In genomic region chr8:69799261-69799660, GRCm38 (mm10) we compare ENCODE assay signal across 27 mouse cellular contexts. TPM values are rescaled to one million over a fixed set of nuclear protein-coding genes. Genes with fewer than 3 reads are reported as not detected.
DNase-seq lines count a peak whose midpoint lies in the region.
"Had no signal": no experiment of that assay in that cellular context is flagged by ENCODE, and none has a peak within 500 bp of the region (broad histone marks: within the 10 kb centered on the region; RNA-seq: fewer than 3 reads in every experiment).

No protein-coding gene starts in this region.

- H3K27ac ChIP-seq in heart, embryonic 10.5 days = no peak overlapping the region
- H3K27ac ChIP-seq: embryonic facial prominence, embryonic 10.5 days; forebrain, embryonic 15.5 days; heart, embryonic 15.5 days; hindbrain, embryonic 15.5 days; limb, embryonic 13.5 days; liver, embryonic 12.5 days; midbrain, embryonic 10.5 days had no signal

- no peaks in the 10 kb centered on the region for H3K9me3 ChIP-seq in heart, embryonic 10.5 days
- H3K9me3 ChIP-seq: embryonic facial prominence, embryonic 10.5 days; forebrain, embryonic 15.5 days; heart, embryonic 15.5 days; hindbrain, embryonic 15.5 days; limb, embryonic 13.5 days; liver, embryonic 12.5 days; midbrain, embryonic 10.5 days had no signal

- DNase-seq in heart, adult 11 months = peak; percentile 81
- DNase-seq in heart, embryonic 10.5 days (ENCODE audit: low spot score) = no peak
- DNase-seq in left cerebral cortex, adult 18-20 months (ENCODE audit: low spot score in 2 of 2) = peak; percentile 1
- no peak for DNase-seq in left cerebral cortex, postnatal 10 days (ENCODE audit: extremely low spot score in 1 of 2, low spot score in 2 of 2)
- peak; percentile 12 to 59 for DNase-seq in spleen, postnatal 4 days (ENCODE audit: low spot score in 2 of 2)
- DNase-seq in spleen, postnatal 36 days (ENCODE audit: low spot score in 2 of 2) = no peak
- DNase-seq in urinary bladder, postnatal 25 days (ENCODE audit: low spot score) = peak; percentile 2
- no peak for DNase-seq in urinary bladder, adult 18-20 months (ENCODE audit: low spot score in 2 of 2)
- DNase-seq: adrenal gland, adult 2 months; cerebellum, adult 11-12 months; cerebellum, postnatal 10 days; kidney, postnatal 36 days; lung, postnatal 10 days; retina, postnatal 1 day; right cerebral cortex, postnatal 4 days; thymus, postnatal 25 days had no signal

- H3K4me3 ChIP-seq in heart, embryonic 10.5 days = no peak overlapping the region
- H3K4me3 ChIP-seq: embryonic facial prominence, embryonic 10.5 days; forebrain, embryonic 15.5 days; heart, embryonic 15.5 days; hindbrain, embryonic 15.5 days; limb, embryonic 13.5 days; liver, embryonic 12.5 days; midbrain, embryonic 10.5 days had no signal

- no peaks in the 10 kb centered on the region for H3K27me3 ChIP-seq in heart, embryonic 10.5 days (ENCODE audit: insufficient read depth, poor library complexity, severe bottlenecking)
- H3K27me3 ChIP-seq: forebrain, embryonic 15.5 days; heart, embryonic 15.5 days; hindbrain, embryonic 15.5 days; limb, embryonic 13.5 days; liver, embryonic 12.5 days had no signal

- WGBS in heart, embryonic 10.5 days = 90% methylated on average over 8 of the region's 8 CpGs

- no peaks in the 10 kb centered on the region for H3K4me1 ChIP-seq in heart, embryonic 10.5 days
- H3K4me1 ChIP-seq: embryonic facial prominence, embryonic 10.5 days; forebrain, embryonic 15.5 days; heart, embryonic 15.5 days; hindbrain, embryonic 15.5 days; limb, embryonic 13.5 days; liver, embryonic 12.5 days; midbrain, embryonic 10.5 days had no signal

- peaks cover 100% of the 10 kb centered on the region for H3K36me3 ChIP-seq in heart, embryonic 10.5 days

- intact Hi-C loops in left cerebral cortex, postnatal 10 days (cut with DNase I) = no loop called here

RNA-seq across cellular contexts. Expression of gene Zfp866, which starts 8.3 kb away (rescaled TPM):
- 20.4 and 26.4 TPM in 2 replicates for polyA plus RNA-seq in heart, embryonic 10.5 days (2016; fragmentation: Nextera tagmentation; extraction: Ambion mirVana)
- 10 to 100 TPM; 26.6 to 27.8 TPM for total RNA-seq in left cerebral cortex, adult 18-20 months (2021)
- 10 to 100 TPM; 30.8 to 31.1 TPM for total RNA-seq in left cerebral cortex, postnatal 10 days (2021)

RNA-seq across cellular contexts. Expression of gene Atp13a1, which starts 8.3 kb away (rescaled TPM):
- polyA plus RNA-seq in heart, embryonic 10.5 days (2016; fragmentation: Nextera tagmentation; extraction: Ambion mirVana) = 43.2 and 48.3 TPM in 2 replicates
- total RNA-seq in left cerebral cortex, adult 18-20 months (2021) = 10 to 100 TPM; 36.2 to 36.4 TPM
- 10 to 100 TPM; 44.8 to 48.2 TPM for total RNA-seq in left cerebral cortex, postnatal 10 days (2021)

RNA-seq across cellular contexts. Expression of gene Gmip, which starts 9.2 kb away (rescaled TPM):
- polyA plus RNA-seq in heart, embryonic 10.5 days (2016; fragmentation: Nextera tagmentation; extraction: Ambion mirVana) = 10.3 and 10.7 TPM in 2 replicates
- 10 to 100 TPM in 1 of 2 experiments, 1 to 10 TPM in 1; 9.0 to 12.8 TPM for total RNA-seq in left cerebral cortex, adult 18-20 months (2021)
- 10 to 100 TPM; 30.6 to 31.6 TPM for total RNA-seq in left cerebral cortex, postnatal 10 days (2021)

RNA-seq across cellular contexts. Expression of gene Lpar2, which starts 23.0 kb away (rescaled TPM):
- polyA plus RNA-seq in heart, embryonic 10.5 days (2016; fragmentation: Nextera tagmentation; extraction: Ambion mirVana) = 0.32 and 0.73 TPM in 2 replicates
- total RNA-seq in left cerebral cortex, adult 18-20 months (2021) = under 1 TPM; 0.59 to 0.60 TPM
- 1 to 10 TPM; 1.9 to 2.2 TPM for total RNA-seq in left cerebral cortex, postnatal 10 days (2021)
- total RNA-seq: gastrocnemius, postnatal 36 days had no signal

RNA-seq across cellular contexts. Expression of gene Gm20422, which starts 24.6 kb away (rescaled TPM):
- polyA plus RNA-seq in heart, embryonic 10.5 days (2016; fragmentation: Nextera tagmentation; extraction: Ambion mirVana) = 0.44 and 0.65 TPM in 2 replicates
- total RNA-seq in left cerebral cortex, adult 18-20 months (2021) = 1 to 10 TPM in 1 of 2 experiments, not detected in 1; 1.3 TPM
- total RNA-seq in left cerebral cortex, postnatal 10 days (2021) = 1 to 10 TPM in 1 of 2 experiments, not detected in 1; 2.8 TPM
- total RNA-seq: ES-E14; hematopoietic stem cell, adult 5-6 weeks had no signal
- polyA plus RNA-seq: forebrain, embryonic 15.5 days; hindbrain, embryonic 15.5 days; liver, embryonic 12.5 days; stomach, embryonic 16.5 days had no signal

Comparison
In these comparisons a context has a peak if more than half of its experiments do, and no peak if none do; other contexts are left out.
1. DNase-seq: peak in heart, adult 11 months (single experiment), left cerebral cortex, adult 18-20 months (2 of 2), spleen, postnatal 4 days (2 of 2) and urinary bladder, postnatal 25 days (single experiment); none in heart, embryonic 10.5 days (single experiment), left cerebral cortex, postnatal 10 days (0 of 2), spleen, postnatal 36 days (0 of 2) and urinary bladder, adult 18-20 months (0 of 2).